Mouse (Mus musculus) C2C12 (cell line): ENCODE measurements around the gene Armh3. TPM values are rescaled to one million over a fixed set of nuclear protein-coding genes. Genes with fewer than 3 reads are reported as not detected.

Source experiments
- H3K27me3 ChIP-seq: one replicate; pipeline ENCODE4 v1.6.1; 2011; ENCODE audit not compliant: control insufficient read depth, insufficient read depth, insufficient read length
- H3K36me3 ChIP-seq: one replicate; pipeline ENCODE4 v1.6.1; 2011; ENCODE audit not compliant: control insufficient read depth, insufficient read depth
- H3K4me3 ChIP-seq: one replicate; pipeline ENCODE4 v1.5.1; 2011; ENCODE audit warnings: mild to moderate bottlenecking, control low read depth; ENCODE audit not compliant: poor library complexity, insufficient read depth, severe bottlenecking
- H3K79me2 ChIP-seq: one replicate; pipeline ENCODE4 v1.6.1; 2011; ENCODE audit not compliant: control insufficient read depth, insufficient read depth
- H3K79me3 ChIP-seq: one replicate; pipeline ENCODE4 v1.6.1; 2011; ENCODE audit warnings: low read depth, control low read depth
- H3ac ChIP-seq: one replicate; pipeline ENCODE3; 2011; ENCODE audit warnings: low read depth; ENCODE audit not compliant: control insufficient read depth, insufficient read length
- CEBPB ChIP-seq: IDR thresholded peaks from one replicate; pipeline ENCODE4 v1.6.1; 2011; ENCODE audit warnings: low read depth, mild to moderate bottlenecking, control low read depth, moderate library complexity
- CTCF ChIP-seq: IDR thresholded peaks from one replicate; pipeline ENCODE4 v1.5.1; 2011; ENCODE audit not compliant: control insufficient read depth, insufficient read depth, insufficient read length
- FOSL1 ChIP-seq: IDR thresholded peaks from one replicate; pipeline ENCODE4 v1.8.0; 2011; ENCODE audit warnings: mild to moderate bottlenecking, low read length; ENCODE audit not compliant: poor library complexity, insufficient read depth, severe bottlenecking
- MAX ChIP-seq: IDR thresholded peaks from one replicate; pipeline ENCODE4 v1.6.1; 2011; ENCODE audit warnings: mild to moderate bottlenecking, control low read depth
- MYOD1 ChIP-seq: IDR thresholded peaks from one replicate; pipeline ENCODE4 v1.6.1; 2011; ENCODE audit warnings: low read depth; ENCODE audit not compliant: control insufficient read depth, insufficient read length
- MYOG ChIP-seq: IDR thresholded peaks from one replicate; pipeline ENCODE4 v1.6.1; 2011; ENCODE audit not compliant: control insufficient read depth, insufficient read length; ENCODE audit errors: extremely low read depth
- USF1 ChIP-seq: IDR thresholded peaks from one replicate; pipeline ENCODE4 v1.6.1; 2011; ENCODE audit warnings: low read depth, mild to moderate bottlenecking, control low read depth, moderate library complexity
- polyA plus RNA-seq: library from polyadenylated mRNA; unstranded; fragments of >200 nt; fragmentation: generic; extraction: Trizol; gene quantifications from one replicate; pipeline ENCODE4 v1.2.1, GENCODE M21; 2012; ENCODE audit warnings: missing spikeins

The Armh3 gene
- polyA plus RNA-seq, 1 experiment, result 6.4 TPM

- Histone ChIP-seq H3K36me3 (peaks cover 43% of the 10 kb centered on the region), H3K27me3 (no peaks in the 10 kb centered on the region)
Observed at GRCm38 (mm10) chr19:46030196-46030983, 32.1 kb upstream of the Armh3 start.

GRCm38 (mm10) chr19:46029652-46030051 lies 31.4 kb upstream of the Armh3 start:
- peaks cover 36% of the 10 kb centered on the region for H3K36me3 ChIP-seq
- no peak for TF ChIP-seq CEBPB
- no peak for TF ChIP-seq MYOD1
- TF ChIP-seq FOSL1, result no peak
- TF ChIP-seq MAX, result no peak
- no peak for TF ChIP-seq MYOG
- no peak for TF ChIP-seq CTCF
- no peak overlapping the region for H3ac ChIP-seq
- H3K79me2 ChIP-seq, result no peaks in the 10 kb centered on the region
- no peaks in the 10 kb centered on the region for H3K79me3 ChIP-seq
- no peaks in the 10 kb centered on the region for H3K27me3 ChIP-seq
- H3K4me3 ChIP-seq, result no peak overlapping the region

More at GRCm38 (mm10) chr19:46030196-46030983, 32.1 kb upstream of the Armh3 start:
- Histone ChIP-seq H3ac (no peak overlapping the region), H3K79me3 (no peaks in the 10 kb centered on the region), H3K79me2 (peaks cover under 1% of the 10 kb centered on the region), H3K4me3 (no peak overlapping the region)
- no peak for TF ChIP-seq USF1
- TF ChIP-seq MAX, result no peak
- TF ChIP-seq MYOD1, result no peak
- TF ChIP-seq MYOG, result no peak
- no peak for TF ChIP-seq FOSL1
- no peak for TF ChIP-seq CEBPB
- no peak for TF ChIP-seq CTCF

- no peak overlapping the region for H3K4me3 ChIP-seq
- H3ac ChIP-seq, result no peak overlapping the region
- no peaks in the 10 kb centered on the region for H3K27me3 ChIP-seq
- peaks cover 28% of the 10 kb centered on the region for H3K36me3 ChIP-seq
- H3K79me3 ChIP-seq, result no peaks in the 10 kb centered on the region
- no peaks in the 10 kb centered on the region for H3K79me2 ChIP-seq
- no peak for TF ChIP-seq MYOG
- TF ChIP-seq MYOD1, result no peak
- no peak for TF ChIP-seq MAX
- TF ChIP-seq FOSL1, result no peak
- TF ChIP-seq CEBPB, result no peak
- TF ChIP-seq CTCF, result no peak
- no peak for TF ChIP-seq USF1
Observed at GRCm38 (mm10) chr19:46028747-46029320, 30.5 kb upstream of the Armh3 start.

GRCm38 (mm10) chr19:46026567-46026966 lies 28.3 kb upstream of the Armh3 start:
- Histone ChIP-seq H3ac (no peak overlapping the region), H3K79me2 (no peaks in the 10 kb centered on the region), H3K27me3 (no peaks in the 10 kb centered on the region), H3K4me3 (no peak overlapping the region), H3K36me3 (peaks cover 7% of the 10 kb centered on the region), H3K79me3 (no peaks in the 10 kb centered on the region)
- no peak for TF ChIP-seq FOSL1
- no peak for TF ChIP-seq MYOD1
- no peak for TF ChIP-seq MAX
- TF ChIP-seq MYOG, result no peak
- no peak for TF ChIP-seq CEBPB
- TF ChIP-seq CTCF, result no peak

DNA sequence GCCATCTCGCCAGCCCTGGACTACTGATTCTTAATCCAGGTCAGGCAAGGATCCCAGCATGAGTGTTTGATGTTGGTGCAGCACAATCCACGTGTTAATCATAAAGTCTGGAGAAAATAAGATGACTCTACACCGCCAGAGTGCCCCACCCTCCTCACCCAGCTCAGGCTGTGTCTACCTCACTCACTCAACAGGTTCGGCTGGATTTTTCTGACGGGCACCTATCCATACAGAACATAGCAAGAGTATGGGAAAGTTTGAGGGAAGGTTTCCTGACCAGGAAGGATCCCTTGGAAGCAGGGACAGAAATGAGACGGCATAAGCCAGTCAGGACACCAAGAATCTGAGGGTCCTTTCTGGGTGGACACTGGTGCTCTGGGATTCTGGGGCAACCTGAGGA lies 26.7 kb upstream of the Armh3 start:
- Histone ChIP-seq H3ac (no peak overlapping the region), H3K27me3 (no peaks in the 10 kb centered on the region), H3K79me3 (no peaks in the 10 kb centered on the region), H3K4me3 (no peak overlapping the region), H3K36me3 (no peaks in the 10 kb centered on the region), H3K79me2 (no peaks in the 10 kb centered on the region)
- TF ChIP-seq USF1, result no peak
- TF ChIP-seq FOSL1, result no peak
- no peak for TF ChIP-seq MYOG
- no peak for TF ChIP-seq CEBPB
- no peak for TF ChIP-seq CTCF
- TF ChIP-seq MYOD1, result no peak
- TF ChIP-seq MAX, result no peak
